ENCODE assay signal across 12 mouse cellular contexts in the genomic region with DNA sequence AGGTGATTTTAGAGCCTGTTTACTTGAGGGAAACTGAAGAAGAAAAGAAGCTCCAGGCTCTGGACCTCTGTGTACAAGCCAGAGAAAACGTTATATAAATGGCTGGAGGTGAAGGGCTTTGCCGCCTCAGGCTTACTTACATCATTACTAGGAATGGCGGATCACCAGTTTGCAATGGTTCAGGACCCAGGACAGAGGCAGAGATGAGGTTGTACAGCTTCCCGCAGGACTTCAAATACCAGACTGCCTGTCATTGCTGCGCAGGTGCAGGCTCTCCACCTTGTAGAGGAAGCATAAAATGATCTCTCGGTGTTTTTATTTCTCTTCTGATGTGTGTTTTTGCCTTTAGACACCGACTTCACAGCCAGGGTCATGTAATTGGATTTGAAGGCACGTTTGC. TPM values are rescaled to one million over a fixed set of nuclear protein-coding genes. Genes with fewer than 3 reads are reported as not detected.
DNase-seq lines count a peak whose midpoint lies in the region; ATAC-seq and TF ChIP-seq lines count a peak whose summit lies in the region.
"Had no signal": no experiment of that assay in that cellular context is flagged by ENCODE, and none has a peak within 500 bp of the region (broad histone marks: within the 10 kb centered on the region; RNA-seq: fewer than 3 reads in every experiment).

No protein-coding gene starts in this region.

- no peak for TF ChIP-seq CTCF in lung, embryonic 14.5 days (IDR thresholded peaks at IDR 0.05; ENCODE audit: low read depth)
- TF ChIP-seq CTCF in brain, embryonic 14.5 days (IDR thresholded peaks at IDR 0.05; ENCODE audit: borderline replicate concordance, extremely low read depth, insufficient read depth, insufficient read length) = no peak
- no peak for TF ChIP-seq CTCF in stomach, postnatal 0 days (IDR thresholded peaks at IDR 0.05; ENCODE audit: low read depth)

- no peak overlapping the region for H3K4me3 ChIP-seq in lung, embryonic 14.5 days (ENCODE audit: low read depth, low read length)
- H3K4me3 ChIP-seq in limb, embryonic 10.5 days = no peak overlapping the region
- no peak overlapping the region for H3K4me3 ChIP-seq in stomach, postnatal 0 days (ENCODE audit: low read depth, low read length)
- H3K4me3 ChIP-seq: erythroblast, embryonic 14.5 days had no signal

- no peak for TF ChIP-seq EP300 in stomach, postnatal 0 days (optimal IDR thresholded peaks at IDR 0.05)

- no peak overlapping the region for H3K9ac ChIP-seq in lung, embryonic 14.5 days
- H3K9ac ChIP-seq in stomach, postnatal 0 days (ENCODE audit: low read length) = no peak overlapping the region

- 26% methylated on average over 8 of the region's 8 CpGs for WGBS in lung, embryonic 14.5 days
- 40% methylated on average over 8 of the region's 8 CpGs for WGBS in limb, embryonic 10.5 days
- 29% methylated on average over 8 of the region's 8 CpGs for WGBS in stomach, postnatal 0 days

- no peak overlapping the region for H3K27ac ChIP-seq in lung, embryonic 14.5 days (ENCODE audit: low read depth)
- no peak overlapping the region for H3K27ac ChIP-seq in limb, embryonic 10.5 days
- H3K27ac ChIP-seq in stomach, postnatal 0 days (replicated peaks) = no peak overlapping the region

- no peak for TF ChIP-seq POLR2A in brain, embryonic 14.5 days (IDR thresholded peaks at IDR 0.05; ENCODE audit: borderline replicate concordance, extremely low read depth, insufficient read depth, insufficient read length, poor library complexity, severe bottlenecking)

- H3K9me3 ChIP-seq in lung, embryonic 14.5 days (ENCODE audit: low read depth, low read length) = no peaks in the 10 kb centered on the region
- H3K9me3 ChIP-seq in limb, embryonic 10.5 days (replicated peaks) = no peaks in the 10 kb centered on the region
- H3K9me3 ChIP-seq in stomach, postnatal 0 days (ENCODE audit: control insufficient read depth, low read length) = no peaks in the 10 kb centered on the region

- no peaks in the 10 kb centered on the region for H3K36me3 ChIP-seq in lung, embryonic 14.5 days (ENCODE audit: insufficient read depth)
- H3K36me3 ChIP-seq in limb, embryonic 10.5 days = no peaks in the 10 kb centered on the region
- no peaks in the 10 kb centered on the region for H3K36me3 ChIP-seq in stomach, postnatal 0 days (ENCODE audit: control insufficient read depth, insufficient read depth, low read length)

- ATAC-seq in lung, embryonic 14.5 days (ENCODE audit: insufficient read depth) = no peak
- no peak for ATAC-seq in stomach, postnatal 0 days (ENCODE audit: low FRiP score, low TSS enrichment)
- no peak for ATAC-seq in frontal cortex, adult (ENCODE audit: low TSS enrichment)
- ATAC-seq: intestine, embryonic 16.5 days had no signal

- DNase-seq in lung, embryonic 14.5 days = peak; percentile 71
- DNase-seq in lung, adult 18-20 months = no peak
- peak; percentile 49 for DNase-seq in brain, embryonic 14.5 days (ENCODE audit: low read depth)
- DNase-seq in limb, embryonic 10.5 days (ENCODE audit: low spot score) = peak; percentile 46
- peak; percentile 23 for DNase-seq in stomach, postnatal 0 days (ENCODE audit: low spot score)
- no peak for DNase-seq in testis, postnatal 14 days (ENCODE audit: low spot score)
- DNase-seq: cerebellum, adult 9-10 months; gastrocnemius, postnatal 10 days; liver had no signal

- no peak overlapping the region for H3K4me2 ChIP-seq in lung, embryonic 14.5 days
- H3K4me2 ChIP-seq in stomach, postnatal 0 days (replicated peaks; ENCODE audit: low read depth) = no peak overlapping the region

- no peaks in the 10 kb centered on the region for H3K4me1 ChIP-seq in lung, embryonic 14.5 days (ENCODE audit: insufficient read depth)
- no peaks in the 10 kb centered on the region for H3K4me1 ChIP-seq in limb, embryonic 10.5 days
- H3K4me1 ChIP-seq in stomach, postnatal 0 days (replicated peaks; ENCODE audit: control insufficient read depth, insufficient read depth) = no peaks in the 10 kb centered on the region

- H3K27me3 ChIP-seq in lung, embryonic 14.5 days (ENCODE audit: insufficient read depth, low read length) = no peaks in the 10 kb centered on the region
- H3K27me3 ChIP-seq in limb, embryonic 10.5 days (ENCODE audit: low read depth, poor library complexity, severe bottlenecking) = no peaks in the 10 kb centered on the region
- H3K27me3 ChIP-seq in stomach, postnatal 0 days (ENCODE audit: control insufficient read depth, insufficient read depth, low read length) = no peaks in the 10 kb centered on the region

RNA-seq across cellular contexts. Expression of gene Kcnj6, which starts 7.1 kb away (rescaled TPM):
- polyA plus RNA-seq in lung, embryonic 14.5 days (2014; fragmentation: Nextera tagmentation; extraction: Ambion mirVana) = not detected in 2 replicates
- polyA plus RNA-seq in brain, embryonic 14.5 days (2012; rRNA removed) = 1.7 and 4.0 TPM in 2 replicates
- polyA plus RNA-seq in limb, embryonic 10.5 days (2016; fragmentation: Nextera tagmentation; extraction: Ambion mirVana) = not detected in 2 replicates
- polyA plus RNA-seq in stomach, postnatal 0 days (2015; fragmentation: Nextera tagmentation; extraction: Ambion mirVana) = 0.08 TPM in 1 of 2 replicates, not detected in the other

Comparison
In these comparisons a context has a peak if more than half of its experiments do, and no peak if none do; other contexts are left out.
1. DNase-seq: peak in lung, embryonic 14.5 days (single experiment), brain, embryonic 14.5 days (single experiment), limb, embryonic 10.5 days (single experiment) and stomach, postnatal 0 days (single experiment); none in lung, adult 18-20 months (0 of 2) and testis, postnatal 14 days (single experiment).